Mouse (Mus musculus) left cerebral cortex, adult 2 months (tissue): ENCODE measurements around the gene Phf14. TPM values are rescaled to one million over a fixed set of nuclear protein-coding genes. Genes with fewer than 3 reads are reported as not detected.

Experiments
- DNase-seq, 2 experiments: peaks; one replicate each; pipeline ENCODE4 v3.0.0; 2021 to 2022; ENCODE audit warnings: low spot score in 2 of 2, mixed read lengths in 1 of 2; ENCODE audit errors: extremely low spot score in 1 of 2
- H3K27ac ChIP-seq: fragments of 200-600 bp; 2 replicates; pipeline ENCODE4 v1.8.1; 2022
- H3K4me3 ChIP-seq: fragments of 200-600 bp; 2 replicates; pipeline ENCODE4 v1.8.1; 2022
- CTCF ChIP-seq: fragments of 200-600 bp; IDR thresholded peaks from 2 replicates; pipeline ENCODE4 v1.8.1; 2022; ENCODE audit warnings: antibody characterized with exemption, mild to moderate bottlenecking, moderate library complexity
- intact Hi-C: fragments of 180-260 bp; cut with DNase I; formaldehyde crosslinking; loops from one replicate; pipeline ENCODE4 v1.15.1; 2025
- total RNA-seq, 2 experiments: library from RNA; stranded (reverse); gene quantifications; 2 replicates each; pipeline ENCODE4 v1.2.3; 2021

The Phf14 gene
- total RNA-seq, 2 experiments from 2014 or later = 76.8 to 88.9 TPM

- intact Hi-C loops = no loop called here
- no peak for TF ChIP-seq CTCF
- DNase-seq = no peak
- H3K4me3 ChIP-seq = no peak overlapping the region
- H3K27ac ChIP-seq = no peak overlapping the region
Measured at GRCm38 (mm10) chr6:12077880-12078618, 170.4 kb downstream of the Phf14 start.

DNA sequence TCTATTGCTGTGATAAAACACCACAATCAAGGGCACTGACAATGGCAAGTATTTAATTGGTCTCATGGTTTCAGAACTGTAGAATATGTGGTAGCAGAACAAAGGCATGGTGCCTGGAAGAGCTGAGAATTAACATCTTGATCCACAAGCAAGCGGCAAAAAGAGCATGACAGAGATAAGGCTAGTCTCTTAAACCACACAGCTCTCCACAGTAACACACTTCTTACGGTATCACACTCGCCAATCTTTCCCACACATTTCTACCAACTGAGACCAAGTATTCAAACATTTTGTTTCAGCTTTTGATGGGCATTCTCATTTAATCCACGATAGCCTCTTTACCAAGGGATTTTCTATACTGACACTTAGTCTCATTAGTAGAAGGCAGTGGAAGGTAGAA is 171.7 kb downstream of the Phf14 start:
- no peak overlapping the region for H3K4me3 ChIP-seq

DNA sequence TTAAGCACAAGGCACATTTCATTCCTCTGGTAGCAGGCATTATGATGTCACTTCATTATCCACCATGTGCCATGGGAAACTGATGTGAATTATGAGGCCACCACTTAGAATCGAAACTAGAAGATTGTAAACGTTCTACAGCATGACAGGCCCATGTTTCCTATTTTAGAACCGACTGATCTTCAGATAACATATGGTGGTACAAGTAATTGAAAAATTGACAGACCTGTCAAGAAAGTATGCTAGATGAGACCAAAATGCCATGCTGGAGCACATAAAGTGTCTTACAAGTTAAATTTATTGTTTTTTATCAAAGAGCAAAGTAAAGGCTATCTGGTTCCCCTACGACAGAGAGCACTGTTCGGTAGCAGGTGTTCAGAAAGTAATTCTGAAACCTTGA is 172.8 kb downstream of the Phf14 start:
- no peak for TF ChIP-seq CTCF
- Histone ChIP-seq H3K27ac (no peak overlapping the region), H3K4me3 (no peak overlapping the region)
- intact Hi-C loops = no loop called here
- DNase-seq = no peak

More for the DNA sequence above, 171.7 kb downstream of the Phf14 start:
- intact Hi-C loops = no loop called here
- TF ChIP-seq CTCF = no peak
- no peak for DNase-seq
- no peak overlapping the region for H3K27ac ChIP-seq

DNA sequence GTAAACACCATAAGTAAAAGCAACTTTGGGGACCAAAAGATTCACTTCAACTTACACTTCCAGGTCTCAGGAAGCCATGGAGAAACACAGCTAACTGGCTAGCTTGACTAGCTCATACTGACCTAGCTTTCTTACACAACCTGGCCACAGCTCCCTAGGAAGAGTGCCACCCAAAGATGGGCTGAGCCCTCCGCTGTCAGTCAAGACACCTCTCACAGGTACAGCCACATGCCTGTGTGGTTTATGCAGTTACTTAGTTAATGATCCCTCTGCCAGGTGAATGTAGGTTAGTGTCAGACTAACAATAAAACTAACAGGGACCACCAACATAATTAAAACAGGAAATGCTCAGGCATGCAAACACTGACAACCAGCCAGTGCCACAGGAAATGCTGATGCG is 174.1 kb downstream of the Phf14 start:
- intact Hi-C loops = no loop called here
- TF ChIP-seq CTCF = no peak
- Histone ChIP-seq H3K27ac (no peak overlapping the region), H3K4me3 (no peak overlapping the region)
- DNase-seq = no peak

DNA sequence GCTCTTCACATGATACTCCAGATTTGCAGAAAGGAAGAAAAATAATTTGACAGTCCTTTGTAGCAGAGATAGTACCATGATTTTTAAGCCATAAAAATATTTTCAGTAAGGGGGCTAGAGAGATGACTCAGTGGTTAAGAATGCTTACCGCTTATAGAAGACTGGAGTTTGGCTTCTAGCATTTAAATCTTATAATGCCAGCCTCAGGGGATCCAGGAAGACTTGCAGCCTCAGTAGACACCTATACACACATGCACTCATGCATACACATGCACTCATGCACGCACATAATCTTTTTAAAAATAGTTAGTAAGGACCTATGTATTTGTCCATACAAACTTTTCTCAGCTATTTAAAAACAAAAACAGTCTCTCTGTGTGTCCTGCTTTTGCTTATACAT is 174.5 kb downstream of the Phf14 start:
- no peak for DNase-seq
- intact Hi-C loops = no loop called here
- Histone ChIP-seq H3K27ac (no peak overlapping the region), H3K4me3 (no peak overlapping the region)
- no peak for TF ChIP-seq CTCF

DNA sequence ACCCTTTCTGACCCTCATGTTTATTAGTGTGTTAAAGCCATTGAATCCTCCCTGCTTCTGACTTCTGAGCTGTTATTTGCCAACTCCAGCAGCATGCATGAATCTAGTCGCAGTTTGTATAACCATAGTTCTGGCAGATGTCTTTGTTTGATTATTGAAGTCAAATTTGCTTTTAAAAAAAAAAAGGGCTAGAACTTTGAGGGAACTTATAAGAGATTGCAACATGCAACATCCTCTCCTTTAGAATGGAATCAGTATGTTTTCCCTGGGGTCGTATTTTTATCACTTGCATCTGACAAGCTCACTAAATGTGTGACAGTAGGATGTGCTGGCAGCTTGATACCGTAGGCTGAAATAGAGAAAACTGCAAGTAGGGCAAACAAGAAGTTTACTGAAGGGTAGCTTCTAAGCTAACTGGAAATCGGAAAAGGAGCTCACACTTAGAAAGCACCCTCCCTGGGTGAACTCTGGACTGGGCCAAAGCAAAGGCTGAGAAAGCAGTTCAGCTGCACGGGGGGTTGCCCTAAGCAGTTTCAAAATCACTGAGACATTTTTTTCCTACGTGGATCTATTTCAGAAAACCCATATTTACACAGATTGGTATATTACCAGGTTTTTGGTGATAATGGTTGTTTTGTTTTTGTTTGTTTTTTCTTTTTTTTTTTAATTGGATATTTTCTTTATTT is 175.1 kb downstream of the Phf14 start:
- no peak for DNase-seq
- TF ChIP-seq CTCF = no peak
- no peak overlapping the region for H3K4me3 ChIP-seq
- intact Hi-C loops = no loop called here
- no peak overlapping the region for H3K27ac ChIP-seq

DNA sequence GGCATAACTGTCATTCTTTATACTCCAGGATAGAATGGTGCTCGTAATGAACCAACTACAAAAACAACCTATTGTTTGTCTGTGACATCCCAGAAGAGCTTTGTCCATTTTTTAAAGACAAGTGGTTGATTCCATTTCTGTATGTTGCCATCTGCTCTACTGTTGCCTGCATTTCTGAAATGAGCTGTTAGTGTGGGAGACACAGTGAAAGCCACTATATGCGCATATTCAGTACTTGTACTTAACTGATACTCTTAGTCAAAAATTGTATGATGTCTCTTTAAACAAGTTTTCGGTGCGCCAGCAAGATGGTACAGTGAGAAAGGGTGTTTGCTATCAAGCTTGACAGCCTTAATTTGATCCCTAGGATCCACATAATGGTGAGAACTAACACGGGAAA is 177.1 kb downstream of the Phf14 start:
- Histone ChIP-seq H3K27ac (peak overlapping the region; percentile 16; the same call in 1 of the 2 replicates), H3K4me3 (no peak overlapping the region)
- intact Hi-C loops = no loop called here
- TF ChIP-seq CTCF = no peak
- DNase-seq = no peak

GRCm38 (mm10) chr6:12089439-12089992 is 181.9 kb downstream of the Phf14 start:
- intact Hi-C loops = no loop called here
- Histone ChIP-seq H3K27ac (no peak overlapping the region), H3K4me3 (no peak overlapping the region)
- no peak for DNase-seq
- no peak for TF ChIP-seq CTCF

- TF ChIP-seq CTCF = no peak
- intact Hi-C loops = no loop called here
- Histone ChIP-seq H3K4me3 (no peak overlapping the region), H3K27ac (no peak overlapping the region)
- DNase-seq = no peak
Measured at GRCm38 (mm10) chr6:12095716-12096115, 188.1 kb downstream of the Phf14 start.

DNA sequence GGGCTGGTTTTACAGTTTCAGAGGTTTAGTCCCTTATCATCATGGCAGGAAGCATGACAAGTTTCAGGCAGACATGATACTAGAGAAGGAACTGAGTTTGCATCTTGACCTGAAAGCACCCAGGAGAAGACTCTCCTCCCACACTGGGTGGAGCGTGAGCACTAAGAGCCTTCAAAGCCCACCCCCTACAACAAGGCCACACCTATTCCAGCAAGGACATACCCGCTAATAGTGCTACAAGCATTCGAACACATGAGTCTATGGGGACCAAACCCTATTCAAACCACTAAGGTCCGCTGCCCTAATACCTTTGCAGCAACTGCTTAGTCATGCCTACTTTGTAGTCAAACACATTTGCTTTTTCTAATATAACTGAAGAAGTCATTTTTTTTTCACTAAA is 189.5 kb downstream of the Phf14 start:
- no peak for DNase-seq
- TF ChIP-seq CTCF = no peak
- Histone ChIP-seq H3K4me3 (no peak overlapping the region), H3K27ac (no peak overlapping the region)
- intact Hi-C loops = no loop called here

GRCm38 (mm10) chr6:12105144-12105543 is 197.5 kb downstream of the Phf14 start:
- H3K27ac ChIP-seq = no peak overlapping the region
- no peak overlapping the region for H3K4me3 ChIP-seq
- no peak for TF ChIP-seq CTCF
- intact Hi-C loops = no loop called here
- DNase-seq = peak in 1 of 2 experiments; percentile 20

- no peak for DNase-seq
- no peak overlapping the region for H3K27ac ChIP-seq
- H3K4me3 ChIP-seq = no peak overlapping the region
- intact Hi-C loops = no loop called here
- no peak for TF ChIP-seq CTCF
Measured at GRCm38 (mm10) chr6:12107326-12107725, 199.7 kb downstream of the Phf14 start.
